Mouse (Mus musculus) gastrocnemius, postnatal 36 days (tissue): ENCODE measurements around the gene Taar3. TPM values are rescaled to one million over a fixed set of nuclear protein-coding genes. Genes with fewer than 3 reads are reported as not detected.

Source experiments
- DNase-seq, 2 experiments: peaks; one replicate each; pipeline ENCODE4 v3.0.0; 2022
- intact Hi-C: fragments of 180-260 bp; cut with DNase I; formaldehyde crosslinking; loops from one replicate; pipeline ENCODE4 v1.15.1; 2025
- total RNA-seq, 2 experiments: library from RNA; stranded (reverse); gene quantifications; 2 replicates each; pipeline ENCODE4 v1.2.3; 2021

Gene Taar3
- total RNA-seq, 2 experiments from 2014 or later: not detected

- intact Hi-C loops: no loop called here
- no peak for DNase-seq
These were observed 37.1 kb downstream of the Taar3 start for GRCm38 (mm10) chr10:23986419-23986818.

DNA sequence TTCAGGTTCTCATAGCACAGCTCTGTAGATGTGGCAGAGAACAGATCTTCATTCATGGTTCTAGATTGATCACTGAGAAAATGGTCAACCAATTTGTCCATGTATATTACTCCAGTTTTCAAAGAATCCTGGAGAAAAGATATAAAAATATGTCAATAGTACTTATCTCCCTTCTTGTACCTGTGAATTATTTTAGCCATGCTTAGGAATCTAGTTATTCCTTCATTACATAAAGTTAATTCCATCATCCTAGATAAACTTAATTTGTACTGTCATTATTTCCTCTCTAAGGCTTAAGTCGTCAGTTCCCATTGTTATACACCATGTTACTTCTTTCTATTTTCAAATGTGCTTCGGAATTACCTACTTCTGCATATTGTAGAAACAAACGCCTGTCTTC is 44.0 kb downstream of the Taar3 start, which contains the start of gene Taar7a:
Gene Taar7a (minus strand): TSS at position 101 of the 400 bp plus-strand sequence.
- intact Hi-C loops: no loop called here
- no peak for DNase-seq

DNA sequence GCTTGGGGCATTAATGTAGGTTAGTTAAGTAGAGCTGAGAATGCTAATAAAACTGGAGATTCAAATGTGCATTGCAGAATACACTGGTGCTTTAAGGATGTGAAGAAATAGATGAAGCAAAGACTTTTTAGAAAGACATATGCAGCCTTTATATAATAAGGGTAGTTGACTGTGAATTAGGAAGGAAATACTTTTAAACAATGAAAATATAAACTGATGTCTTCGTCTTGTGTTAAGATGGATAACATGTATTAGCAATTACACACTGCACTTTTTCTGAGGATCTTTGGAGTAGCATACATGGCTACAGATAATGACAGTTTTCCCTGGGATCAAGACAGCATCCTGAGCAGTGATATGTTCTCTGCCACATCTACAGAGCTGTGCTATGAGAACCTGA is 50.3 kb downstream of the Taar3 start, which contains the start of gene Taar7b:
Gene Taar7b (plus strand): TSS at position 301 of the 400 bp plus-strand sequence.
- no peak for DNase-seq
- intact Hi-C loops: no loop called here

Other genes starting within 250 kb of the Taar3 start
- gene Rps12, start 162.3 kb upstream of the Taar3 start, total RNA-seq: 100 to 1,000 TPM; 159 to 243 TPM
- 1 to 10 TPM; 5.6 to 9.2 TPM for gene Slc18b1, start 152.6 kb upstream of the Taar3 start, total RNA-seq
- gene Vnn3, start 98.1 kb upstream of the Taar3 start, total RNA-seq: under 1 TPM; 0.13 to 0.17 TPM
- under 1 TPM; 0.20 to 0.27 TPM for gene Vnn1, start 54.9 kb upstream of the Taar3 start, total RNA-seq
- not detected for gene Taar1, start 29.2 kb upstream of the Taar3 start, total RNA-seq
- not detected for gene Taar2, start 11.0 kb upstream of the Taar3 start, total RNA-seq
- gene Taar4, start 10.9 kb downstream of the Taar3 start, total RNA-seq: not detected
- not detected for gene Taar5, start 21.1 kb downstream of the Taar3 start, total RNA-seq
- not detected for gene Taar6, start 36.1 kb downstream of the Taar3 start, total RNA-seq
- gene Taar7a, start 43.9 kb downstream of the Taar3 start, total RNA-seq: not detected
- not detected for gene Taar7b, start 50.4 kb downstream of the Taar3 start, total RNA-seq
- gene Taar7d, start 77.7 kb downstream of the Taar3 start, total RNA-seq: not detected
- not detected for gene Taar7e, start 88.1 kb downstream of the Taar3 start, total RNA-seq
- not detected for gene Taar7f, start 100.0 kb downstream of the Taar3 start, total RNA-seq
- gene Taar8a, start 126.9 kb downstream of the Taar3 start, total RNA-seq: not detected
- not detected for gene Taar8b, start 142.7 kb downstream of the Taar3 start, total RNA-seq
- not detected for gene Taar8c, start 152.4 kb downstream of the Taar3 start, total RNA-seq
- gene Taar9, start 160.0 kb downstream of the Taar3 start, total RNA-seq: not detected
- gene Stx7, start 199.7 kb downstream of the Taar3 start, total RNA-seq: 10 to 100 TPM; 21.5 to 24.3 TPM